Mouse (Mus musculus) cerebellum, postnatal 25 days (tissue): ENCODE measurements around the gene Hist2h2bb.

Source experiments
- DNase-seq, 2 experiments: peaks; one replicate each; pipeline ENCODE4 v3.0.0; 2021; ENCODE audit warnings: mixed read lengths in 2 of 2

Hist2h2bb gene

GRCm38 (mm10) chr3:96269511-96270474 is at the start of gene Hist2h2bb:
TSS of gene Hist2h2bb (plus strand) at chr3:96269752.
- DNase-seq, result peak; percentile 91 to 94

- peak in 1 of 2 experiments; percentile 83 for DNase-seq
Observed at GRCm38 (mm10) chr3:96220131-96220764, 49.3 kb upstream of the Hist2h2bb start.

GRCm38 (mm10) chr3:96220765-96221639 is 48.5 kb upstream of the Hist2h2bb start, which contains the start of the genes Hist2h2ac and Hist2h2be:
TSS of gene Hist2h2ac (minus strand) at chr3:96220880.
TSS of gene Hist2h2be (plus strand) at chr3:96221119.
- peak; percentile 85 to 87 for DNase-seq

DNA sequence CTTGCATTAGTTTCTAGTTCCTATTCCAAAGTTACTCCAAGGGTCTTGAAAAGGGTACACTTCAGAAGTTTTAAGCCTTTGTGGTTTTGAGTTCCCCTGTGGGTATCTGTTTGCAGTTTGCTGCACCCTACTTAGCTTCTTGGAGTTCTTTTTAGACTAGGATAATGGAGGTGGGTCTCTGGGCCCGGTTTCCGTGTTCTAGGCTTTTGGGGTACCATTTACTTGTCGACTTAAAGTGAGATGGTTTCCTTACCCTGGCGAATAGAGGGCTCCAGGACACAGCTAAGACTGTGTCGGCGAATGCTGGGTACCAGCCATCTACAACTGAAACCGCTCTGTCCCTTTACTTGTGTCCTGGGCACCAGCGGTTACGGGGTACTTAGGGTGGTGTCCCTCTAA is 47.9 kb upstream of the Hist2h2bb start:
- peak; percentile 31 to 33 for DNase-seq

GRCm38 (mm10) chr3:96222774-96223173 is 46.8 kb upstream of the Hist2h2bb start:
- no peak for DNase-seq

DNA sequence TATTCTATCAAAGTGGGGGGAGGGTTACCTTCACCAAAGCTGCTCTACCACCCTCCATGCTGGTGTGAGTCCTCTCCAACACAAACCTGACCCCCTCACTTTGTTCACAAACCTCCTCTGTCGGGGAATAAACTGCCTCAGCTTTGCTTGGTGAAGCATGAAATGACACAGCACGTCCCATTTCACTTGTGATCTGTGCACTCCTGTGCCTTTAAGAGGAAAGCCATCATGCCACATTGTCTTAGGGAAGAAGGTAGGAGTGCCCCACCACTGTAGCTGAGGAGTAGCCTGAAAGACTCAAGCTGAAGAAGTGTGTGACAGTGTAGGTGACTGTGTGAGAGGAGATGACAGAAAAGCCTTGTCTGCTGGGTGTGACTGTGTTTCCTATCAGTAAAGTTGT is 44.1 kb upstream of the Hist2h2bb start:
- DNase-seq, result no peak

GRCm38 (mm10) chr3:96226695-96227648 is 42.6 kb upstream of the Hist2h2bb start:
- no peak for DNase-seq

GRCm38 (mm10) chr3:96228828-96229227 is 40.7 kb upstream of the Hist2h2bb start:
- DNase-seq, result no peak

- no peak for DNase-seq
Observed at GRCm38 (mm10) chr3:96230404-96230803, 39.1 kb upstream of the Hist2h2bb start.

- no peak for DNase-seq
Observed at GRCm38 (mm10) chr3:96230910-96231757, 38.4 kb upstream of the Hist2h2bb start.

DNA sequence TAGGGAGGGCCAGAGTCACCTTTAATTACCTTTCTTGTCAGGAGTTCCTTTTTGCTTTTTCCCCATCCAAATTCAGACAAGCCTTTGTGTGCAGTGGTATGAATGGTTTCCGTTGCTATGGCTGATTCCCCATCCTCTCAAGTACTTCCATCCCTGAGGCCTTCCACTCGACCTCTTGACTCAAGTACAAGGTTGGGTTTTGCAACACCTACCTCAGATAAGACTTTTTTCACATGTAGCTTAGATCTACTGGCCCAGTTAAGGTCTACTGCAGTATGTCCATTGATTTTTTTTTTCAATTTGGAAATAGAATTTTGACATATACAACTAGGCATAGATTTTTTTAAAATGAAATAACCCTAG is 37.8 kb upstream of the Hist2h2bb start:
- no peak for DNase-seq

DNA sequence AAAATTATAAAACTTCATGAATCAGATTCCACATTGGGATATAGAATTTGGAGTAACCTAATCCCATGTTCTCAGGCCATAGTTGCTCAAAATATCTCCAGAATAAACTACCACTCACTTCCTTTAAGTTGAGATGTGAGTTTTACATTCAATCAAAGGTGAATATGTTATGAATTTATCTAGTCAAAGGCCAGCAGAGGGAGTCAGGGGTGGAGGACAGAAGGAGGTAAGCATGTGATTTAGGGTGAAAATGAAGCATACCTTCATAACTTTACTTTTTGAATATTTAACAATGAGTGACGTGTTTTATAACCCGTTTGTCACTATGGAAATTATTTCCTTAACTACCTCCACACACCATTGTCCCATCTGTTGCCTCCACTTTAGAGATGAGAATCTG is 34.6 kb upstream of the Hist2h2bb start:
- no peak for DNase-seq

- DNase-seq, result no peak
Observed at GRCm38 (mm10) chr3:96235836-96236235, 33.7 kb upstream of the Hist2h2bb start.

DNA sequence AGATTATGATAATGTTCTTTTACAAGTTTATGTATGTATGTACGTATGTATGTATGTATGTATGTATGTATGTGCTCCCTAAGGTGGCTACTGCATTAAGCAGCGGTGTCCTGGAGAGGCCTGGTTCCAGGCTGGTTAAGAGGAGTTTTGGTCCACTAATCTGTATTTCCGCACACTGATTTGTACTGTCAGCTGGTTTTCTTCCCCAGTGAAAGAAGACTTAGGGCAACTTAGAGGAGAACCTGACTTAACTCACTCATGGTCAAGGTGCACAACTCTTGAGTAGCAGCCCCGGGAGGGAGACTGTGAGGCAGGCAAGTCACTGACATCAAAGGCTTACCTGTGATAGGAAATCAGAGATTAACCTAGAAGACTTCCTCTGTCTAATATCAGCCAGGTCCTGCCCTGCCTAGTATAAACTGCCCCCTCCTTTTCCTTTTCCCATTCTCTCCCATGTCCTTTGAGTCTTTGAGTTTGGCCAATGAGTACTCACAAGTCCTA is 32.7 kb upstream of the Hist2h2bb start:
- no peak for DNase-seq

DNA sequence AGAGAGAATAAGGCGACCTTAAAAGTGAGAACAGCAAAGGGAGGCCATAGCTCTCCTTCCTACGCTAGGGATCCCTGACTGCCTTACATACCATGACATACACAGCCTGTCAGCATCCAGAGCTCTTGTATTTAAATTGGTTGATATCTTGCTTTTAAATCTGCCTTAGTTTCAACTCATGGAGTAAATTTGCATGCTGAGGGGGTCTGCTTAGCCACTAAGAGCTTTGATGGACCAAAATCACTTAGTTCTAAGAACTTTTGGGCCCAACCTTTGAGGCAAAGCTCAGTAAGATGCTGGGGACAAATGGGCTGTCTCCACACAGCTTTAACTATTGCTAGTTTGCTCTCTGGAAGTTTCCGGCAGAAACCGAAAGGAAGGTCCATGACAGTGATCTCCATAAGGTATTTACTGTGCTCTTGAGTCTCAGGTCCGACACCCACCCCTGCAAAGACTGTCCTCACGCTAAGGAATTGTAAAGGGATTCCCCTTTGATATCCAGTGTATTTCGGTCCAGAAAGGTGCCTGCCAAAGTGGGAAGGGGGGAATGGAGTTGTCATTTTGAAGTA is 32.1 kb upstream of the Hist2h2bb start:
- DNase-seq, result no peak

DNA sequence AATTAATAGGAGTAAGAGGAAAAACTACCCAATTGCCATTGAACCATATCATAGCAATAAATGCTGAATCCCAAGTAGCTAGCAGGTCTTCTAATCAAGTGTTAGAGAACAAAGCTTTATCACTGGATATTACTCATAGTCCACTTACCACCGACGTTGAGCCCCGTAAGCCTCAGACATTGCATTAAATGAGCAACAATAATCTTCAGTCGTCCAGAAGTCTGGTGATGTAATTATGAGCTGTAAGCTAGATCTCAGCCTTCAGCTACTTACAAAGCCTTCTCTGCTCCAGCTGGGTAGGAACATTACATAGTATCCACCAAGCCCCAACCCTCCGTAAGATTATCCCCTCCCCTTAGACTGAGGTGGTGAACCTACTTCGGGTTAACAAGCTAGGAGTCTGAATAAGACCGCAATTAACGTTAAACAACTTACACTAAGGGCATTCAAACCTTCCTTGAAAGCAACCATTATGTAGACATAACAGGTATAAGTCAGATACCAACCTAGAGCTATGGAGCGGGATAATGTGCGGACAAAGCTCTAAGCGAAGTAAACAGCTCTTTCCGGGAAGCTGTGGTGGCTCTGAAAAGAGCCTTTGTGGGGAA is 31.5 kb upstream of the Hist2h2bb start:
- DNase-seq, result no peak

DNA sequence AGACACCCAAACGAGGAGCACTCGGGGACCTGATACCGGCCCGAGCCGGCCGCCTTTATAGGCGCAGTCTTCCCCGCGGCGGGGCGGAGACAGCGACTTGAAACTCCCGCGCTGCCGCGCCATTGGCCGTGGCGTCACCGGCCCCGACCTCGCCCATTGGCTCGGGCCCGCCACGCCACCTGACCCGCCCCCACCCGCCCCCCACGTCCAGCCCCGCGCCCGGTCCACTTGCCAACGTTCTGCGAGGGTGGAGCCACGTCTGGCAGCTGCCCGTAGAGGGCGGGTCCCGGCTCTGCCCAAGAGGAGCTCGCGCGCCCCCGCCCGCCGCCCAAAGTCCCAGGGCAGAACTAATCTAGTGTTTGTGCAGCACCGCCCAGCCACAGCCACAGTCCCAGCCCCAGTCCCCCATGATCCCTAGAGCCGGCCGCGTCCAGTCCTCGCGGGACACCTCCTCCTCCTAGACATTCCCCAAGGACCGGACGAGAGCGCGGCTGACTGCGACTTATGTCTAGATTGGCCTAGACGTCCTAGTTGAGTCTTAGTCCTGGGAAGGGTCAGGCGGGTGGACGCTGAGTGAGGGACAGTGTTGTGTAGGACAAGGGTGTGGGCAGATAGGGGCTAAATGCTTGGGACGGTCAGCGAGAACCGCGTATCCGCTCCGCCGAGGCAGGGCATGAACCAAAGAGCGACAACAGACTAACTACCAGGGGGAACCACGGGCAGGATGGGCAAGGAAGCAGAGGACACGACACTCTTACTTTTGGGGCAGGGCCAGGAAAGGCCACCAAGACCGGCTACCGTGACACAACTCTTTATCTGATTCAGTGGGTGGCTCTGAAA is 30.4 kb upstream of the Hist2h2bb start, which contains the start of gene Hist2h3c2:
Gene Hist2h3c2 (minus strand): TSS at position 174 of the 840 bp plus-strand sequence.
- peak; percentile 48 to 65 for DNase-seq
